Mouse (Mus musculus) right cerebral cortex, postnatal 10 days (tissue): ENCODE results near the gene Mctp1.
"Not testable (repeated sequence)": the region's sequence is repeated elsewhere in the genome, so short reads cannot be mapped to it uniquely, and the experiment has no call there.

ENCODE experiments used
- DNase-seq, 2 experiments: peaks; one replicate each; pipeline ENCODE4 v3.0.0; 2021; ENCODE audit warnings: low spot score in 2 of 2

The Mctp1 gene

GRCm38 (mm10) chr13:76932933-76933332 lies 548.6 kb downstream of the Mctp1 start:
- DNase-seq, result peak in 1 of 2 experiments; percentile 24

DNA sequence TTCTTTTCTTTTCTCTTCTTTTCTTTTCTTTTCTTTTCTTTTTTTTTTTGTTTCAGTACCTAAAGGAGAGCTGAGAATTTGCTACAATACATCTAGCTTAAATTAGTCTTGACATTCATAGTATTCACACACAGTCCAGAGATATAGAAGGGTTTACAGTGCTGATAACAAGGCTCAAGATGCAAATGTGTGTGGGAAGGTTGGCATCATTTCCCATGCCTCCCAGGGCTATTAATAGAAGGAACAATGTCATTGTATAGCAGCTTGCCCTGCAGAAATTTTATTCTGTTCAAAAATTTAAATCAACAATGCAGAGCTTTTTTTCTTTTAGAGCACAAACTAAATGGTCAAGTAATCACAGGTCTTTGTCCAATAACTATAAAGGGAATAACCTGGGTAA lies 564.9 kb downstream of the Mctp1 start:
- DNase-seq, result no peak

DNA sequence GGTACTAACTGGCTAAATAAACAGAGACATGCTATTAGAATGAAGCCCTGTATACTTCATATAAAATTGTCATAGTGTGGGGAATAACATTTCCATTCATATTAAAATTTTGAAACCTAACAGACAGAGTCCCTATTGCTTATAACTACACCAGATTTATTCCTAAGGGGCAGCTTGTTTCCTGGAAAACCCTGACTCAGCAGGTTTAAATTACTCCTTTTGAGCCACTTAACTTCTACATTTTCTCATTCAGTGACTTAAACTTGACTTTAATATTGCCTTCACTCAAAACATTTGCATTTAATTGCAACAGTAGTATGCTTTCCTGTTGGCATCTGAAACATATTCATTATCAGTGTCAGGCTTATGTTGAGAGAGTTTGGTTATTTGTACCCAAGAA lies 583.3 kb downstream of the Mctp1 start:
- DNase-seq, result no peak

- DNase-seq, result peak; percentile 64 to 78
Observed at GRCm38 (mm10) chr13:76969386-76969785, 585.1 kb downstream of the Mctp1 start.

GRCm38 (mm10) chr13:76971046-76971445 lies 586.7 kb downstream of the Mctp1 start:
- DNase-seq, result not testable (repeated sequence)

- DNase-seq, result no peak
Observed at GRCm38 (mm10) chr13:77002628-77003027, 618.3 kb downstream of the Mctp1 start.

- DNase-seq, result no peak
Observed at GRCm38 (mm10) chr13:77003684-77004083, 619.3 kb downstream of the Mctp1 start.

DNA sequence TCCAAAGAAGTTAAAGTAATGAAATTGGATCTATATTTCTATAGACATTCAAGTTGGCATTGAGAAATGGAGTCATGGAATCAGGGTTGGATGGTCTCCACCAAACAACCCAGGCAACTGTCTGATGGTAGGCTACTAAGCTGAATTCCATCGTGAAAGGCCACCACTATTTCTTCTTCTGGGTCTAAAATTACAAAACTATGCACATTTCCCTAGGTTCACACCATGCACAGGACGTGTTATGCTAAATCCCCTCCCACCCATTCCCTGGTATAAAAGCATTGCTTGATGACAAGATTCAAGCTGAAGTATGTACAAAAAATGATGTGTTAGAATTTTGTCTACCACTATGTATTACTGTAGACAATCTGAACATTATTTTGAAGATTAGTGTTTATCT lies 634.5 kb downstream of the Mctp1 start:
- DNase-seq, result no peak

DNA sequence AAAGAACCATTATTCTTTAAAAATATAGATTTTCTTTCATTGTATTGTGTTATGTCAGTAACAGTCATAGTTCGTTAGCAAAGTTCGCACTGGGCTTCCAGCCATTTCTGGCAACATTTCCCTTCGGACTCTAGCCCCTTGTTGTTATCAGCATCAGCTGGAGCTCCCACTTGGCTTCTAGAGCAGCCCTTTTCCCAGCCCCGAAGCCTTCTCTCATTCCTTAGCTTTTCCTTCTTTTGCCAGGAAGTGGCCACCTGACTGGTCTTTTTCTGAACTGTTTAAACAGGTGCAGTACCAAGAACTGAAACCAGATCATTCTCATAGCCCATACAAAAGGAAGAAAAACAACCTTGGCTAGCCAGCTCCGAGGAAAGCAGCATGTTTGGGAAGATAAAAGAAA lies 645.3 kb downstream of the Mctp1 start:
- no peak for DNase-seq

DNA sequence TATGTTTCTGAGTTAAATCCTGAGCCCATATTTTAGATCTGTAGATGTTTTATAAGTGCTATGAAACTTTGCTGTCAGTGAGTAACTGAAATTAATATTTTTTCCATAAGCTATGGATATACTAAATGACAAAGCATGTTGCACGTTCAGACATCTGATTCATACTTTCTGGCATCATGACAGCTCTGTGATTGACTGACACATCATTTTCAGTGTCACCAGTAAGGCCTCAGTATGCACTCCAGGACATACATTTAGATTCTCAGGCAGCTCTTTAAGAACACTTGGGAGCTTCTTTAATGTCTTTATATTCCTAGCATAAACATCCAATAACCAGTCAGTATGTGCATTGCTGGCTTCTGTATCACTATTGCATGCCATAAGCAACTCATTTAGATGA lies 659.0 kb downstream of the Mctp1 start:
- DNase-seq, result no peak

GRCm38 (mm10) chr13:77045375-77045774 lies 661.0 kb downstream of the Mctp1 start:
- DNase-seq, result no peak

DNA sequence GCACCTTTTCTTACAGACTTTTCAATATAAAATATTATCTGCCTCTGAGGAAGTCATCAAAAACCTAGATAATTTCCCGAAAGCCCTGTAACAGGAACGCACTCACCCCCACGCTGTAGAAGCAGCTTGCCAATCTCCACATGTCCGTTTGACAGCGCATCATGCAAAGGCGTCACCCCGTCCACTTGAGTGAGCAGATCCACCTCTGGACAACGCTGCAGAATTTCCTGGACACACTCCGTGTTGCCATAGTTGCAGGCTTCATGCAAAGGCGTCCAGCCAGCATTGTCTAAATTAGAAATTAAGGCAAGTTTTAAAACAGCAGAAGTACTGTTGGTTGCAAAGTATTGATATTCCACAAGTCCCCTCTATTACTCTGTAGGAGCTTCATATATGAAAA lies 662.1 kb downstream of the Mctp1 start:
- peak; percentile 46 to 59 for DNase-seq

DNA sequence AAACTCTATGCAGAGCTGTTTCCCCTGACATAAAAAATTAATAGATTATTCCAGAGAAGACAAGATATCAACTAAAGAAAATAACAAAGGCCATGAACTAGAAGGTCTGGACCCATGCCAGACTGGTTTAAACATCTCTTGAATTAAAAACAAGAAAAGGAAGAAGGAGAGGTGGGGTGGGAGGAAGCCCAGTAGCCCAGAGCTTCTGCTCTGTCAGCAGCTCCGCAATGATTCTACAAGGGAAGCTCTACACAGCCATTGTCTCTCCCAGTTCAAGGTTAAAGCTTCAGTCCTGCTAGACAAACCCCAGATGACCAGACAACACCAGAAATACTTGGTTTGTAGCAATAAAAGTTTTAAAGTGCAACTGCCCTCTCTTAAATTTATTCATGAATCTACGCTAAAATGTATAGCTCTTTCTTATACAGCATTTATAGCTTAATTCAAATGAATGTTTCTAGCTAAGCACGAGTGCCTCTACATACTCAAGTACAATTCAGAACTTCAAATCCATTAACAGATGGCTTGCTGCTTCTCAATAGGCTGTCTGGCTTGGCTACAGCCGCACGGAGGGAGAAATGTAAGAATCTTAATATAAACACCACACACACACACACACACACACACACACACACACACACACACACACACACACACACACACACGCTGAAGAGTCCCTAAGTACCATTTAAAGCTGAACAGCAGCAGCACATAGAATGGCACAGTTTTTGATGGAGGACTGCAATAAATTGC lies 663.0 kb downstream of the Mctp1 start:
- DNase-seq, result peak; percentile 51 to 72

DNA sequence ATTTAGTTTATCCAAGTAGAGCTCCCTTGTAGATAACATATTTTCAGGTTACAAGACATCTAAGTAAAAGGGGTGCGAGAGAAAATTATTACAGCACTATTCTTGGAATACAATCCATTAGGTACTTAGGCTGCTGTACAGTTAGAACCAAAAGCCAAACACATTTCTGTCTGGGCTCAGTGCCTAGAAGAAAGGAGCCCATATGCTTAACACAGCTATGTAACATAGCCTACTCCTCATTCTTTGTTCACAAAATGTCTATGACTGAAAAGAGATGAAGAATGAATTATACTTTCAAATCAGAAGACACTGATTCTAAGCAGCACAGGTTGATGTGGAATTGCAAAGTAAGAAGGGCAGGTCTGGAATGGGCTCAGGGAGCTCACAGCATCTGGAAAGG lies 664.1 kb downstream of the Mctp1 start:
- DNase-seq, result peak; percentile 57 to 80

- DNase-seq, result no peak
Observed at GRCm38 (mm10) chr13:77049736-77050135, 665.4 kb downstream of the Mctp1 start.

GRCm38 (mm10) chr13:77063221-77063620 lies 678.9 kb downstream of the Mctp1 start:
- no peak for DNase-seq

DNA sequence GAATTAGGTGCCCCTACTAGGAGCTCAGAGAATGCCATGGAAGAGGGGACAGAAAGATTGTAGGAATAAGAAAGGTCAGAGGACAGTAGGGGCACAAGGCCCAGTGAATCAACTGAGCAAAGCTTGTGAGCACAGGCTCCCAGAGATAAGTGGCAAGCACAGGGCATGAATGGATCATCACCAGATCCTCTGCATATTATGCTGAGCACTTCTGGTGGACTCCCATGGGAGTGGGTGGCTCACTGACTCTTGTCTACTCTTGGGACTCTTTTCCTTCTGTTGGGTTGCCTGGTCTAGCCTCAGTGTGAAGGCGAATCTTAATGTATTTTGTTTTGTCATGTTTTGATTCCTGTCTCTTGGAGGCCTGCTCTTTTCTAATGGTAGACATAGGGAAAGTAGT lies 684.5 kb downstream of the Mctp1 start:
- DNase-seq, result no peak

GRCm38 (mm10) chr13:77072030-77072429 lies 687.7 kb downstream of the Mctp1 start:
- no peak for DNase-seq
